Mouse (Mus musculus) lung, embryonic 15.5 days (tissue): ENCODE measurements around the gene Vmn2r49. TPM values are rescaled to one million over a fixed set of nuclear protein-coding genes. Genes with fewer than 3 reads are reported as not detected.
"Not testable (repeated sequence)": the region's sequence is repeated elsewhere in the genome, so short reads cannot be mapped to it uniquely, and the experiment has no call there.

Source experiments
- ATAC-seq: fragments of 200-750 bp; cut with Nextera tagmentation; 2 replicates; pipeline ENCODE4 v1.8.0; 2017; ENCODE audit warnings: moderate number of reproducible peaks, borderline replicate concordance; ENCODE audit not compliant: low FRiP score, low TSS enrichment; ENCODE audit errors: extremely low read depth
- H3K27ac ChIP-seq: fragments of 300-500 bp; sonication (generic); 2 replicates; pipeline ENCODE4 v1.5.1; 2015; ENCODE audit warnings: moderate library complexity, mild to moderate bottlenecking, inconsistent platforms
- H3K27me3 ChIP-seq: fragments of 300-500 bp; sonication (generic); 2 replicates; pipeline ENCODE4 v1.6.1; 2015; ENCODE audit warnings: inconsistent platforms
- H3K36me3 ChIP-seq: fragments of 300-500 bp; sonication (generic); 2 replicates; pipeline ENCODE4 v1.6.1; 2015; ENCODE audit warnings: inconsistent platforms
- H3K4me1 ChIP-seq: fragments of 300-500 bp; sonication (generic); 2 replicates; pipeline ENCODE4 v1.6.1; 2015; ENCODE audit warnings: inconsistent platforms
- H3K4me2 ChIP-seq: fragments of 300-500 bp; sonication (generic); 2 replicates; pipeline ENCODE4 v1.6.1; 2015; ENCODE audit warnings: inconsistent platforms, mild to moderate bottlenecking, moderate library complexity
- H3K4me3 ChIP-seq: fragments of 300-500 bp; sonication (generic); 2 replicates; pipeline ENCODE4 v1.5.1; 2015; ENCODE audit warnings: mild to moderate bottlenecking, inconsistent platforms
- H3K9ac ChIP-seq: fragments of 300-500 bp; sonication (generic); 2 replicates; pipeline ENCODE4 v1.6.1; 2015; ENCODE audit warnings: inconsistent platforms
- H3K9me3 ChIP-seq: fragments of 300-500 bp; sonication (generic); 2 replicates; pipeline ENCODE4 v1.6.1; 2016; ENCODE audit warnings: inconsistent platforms
- WGBS: fragments of 180-500 bp; shearing (Covaris S2); methylation state at CpG from one replicate; pipeline ENCODE4 v1.1.7; 2015; 5-methylcytosine and 5-hydroxymethylcytosine counted together
- polyA plus RNA-seq: library from polyadenylated mRNA; unstranded; fragments of >200 nt; fragmentation: Nextera tagmentation; extraction: Ambion mirVana; gene quantifications from 2 replicates; pipeline ENCODE4 v1.2.1, GENCODE M21; 2015

Gene Vmn2r49
- not detected in 2 replicates for polyA plus RNA-seq

DNA sequence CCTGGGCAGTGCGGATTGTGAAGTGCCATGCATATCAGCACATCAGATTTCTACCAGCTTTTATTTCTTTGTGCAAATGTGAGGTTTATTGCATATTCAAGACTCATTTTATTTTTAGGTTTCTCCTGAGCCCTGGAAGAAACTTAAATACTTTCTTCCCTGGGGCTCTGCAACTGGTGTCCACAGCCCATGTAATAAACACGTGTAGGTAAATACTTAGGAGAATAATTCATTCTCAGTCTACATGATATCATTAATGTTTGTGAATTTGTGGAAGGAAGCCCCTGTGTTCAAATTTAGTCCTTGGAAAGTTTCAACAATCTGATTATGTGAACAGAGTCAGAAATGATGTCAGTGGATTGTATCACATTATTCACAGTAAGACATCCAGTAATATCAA, at the start of gene Vmn2r49:
Vmn2r49 (minus strand) TSS at position 101 of the 400 bp plus-strand sequence.
- H3K9me3 ChIP-seq, H3K9ac ChIP-seq, ATAC-seq, H3K4me1 ChIP-seq, H3K36me3 ChIP-seq, H3K4me3 ChIP-seq, H3K27ac ChIP-seq, H3K4me2 ChIP-seq, H3K27me3 ChIP-seq: not testable (repeated sequence)
- WGBS = 76% methylated on average over 2 of the region's 2 CpGs

DNA sequence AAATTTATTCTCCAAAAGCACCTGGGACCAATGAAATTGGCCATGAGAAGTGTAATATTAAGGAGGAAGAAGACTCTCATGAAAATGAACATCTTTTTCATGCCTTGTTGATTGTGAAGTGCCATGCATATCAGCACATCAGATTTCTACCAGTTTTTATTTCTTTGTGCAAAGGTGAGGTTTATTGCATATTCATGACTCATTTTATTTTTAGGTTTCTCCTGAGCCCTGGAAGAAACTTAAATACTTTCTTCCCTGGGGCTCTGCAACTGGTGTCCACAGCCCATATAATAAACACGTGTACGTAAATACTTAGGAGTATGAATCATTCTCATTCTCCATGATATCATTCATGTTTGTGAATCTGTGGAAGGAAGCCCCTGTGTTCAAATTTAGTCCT, 38.6 kb downstream of the Vmn2r49 start, which contains the start of gene Vmn2r48:
Vmn2r48 (minus strand) TSS at position 101 of the 400 bp plus-strand sequence.
- ATAC-seq, H3K9ac ChIP-seq, H3K27me3 ChIP-seq, H3K36me3 ChIP-seq, H3K9me3 ChIP-seq, H3K4me2 ChIP-seq, H3K4me3 ChIP-seq, H3K4me1 ChIP-seq, H3K27ac ChIP-seq: not testable (repeated sequence)
- WGBS = 78% methylated on average over 2 of the region's 2 CpGs

Other genes with a start within 250 kb of the Vmn2r49 start
- not detected in 2 replicates for gene Vmn2r46, start 221.7 kb downstream of the Vmn2r49 start, polyA plus RNA-seq
- not detected in 2 replicates for gene Vmn2r47, start 150.9 kb downstream of the Vmn2r49 start, polyA plus RNA-seq
- gene Vmn2r48, start 38.7 kb downstream of the Vmn2r49 start, polyA plus RNA-seq = not detected in 2 replicates
- not detected in 2 replicates for gene Vmn2r50, start 61.0 kb upstream of the Vmn2r49 start, polyA plus RNA-seq
- not detected in 2 replicates for gene Vmn2r51, start 113.5 kb upstream of the Vmn2r49 start, polyA plus RNA-seq
- gene Vmn2r52, start 184.3 kb upstream of the Vmn2r49 start, polyA plus RNA-seq = not detected in 2 replicates